Mouse (Mus musculus): Measurements from ENCODE around the gene Diexf.

Gene Diexf

DNA sequence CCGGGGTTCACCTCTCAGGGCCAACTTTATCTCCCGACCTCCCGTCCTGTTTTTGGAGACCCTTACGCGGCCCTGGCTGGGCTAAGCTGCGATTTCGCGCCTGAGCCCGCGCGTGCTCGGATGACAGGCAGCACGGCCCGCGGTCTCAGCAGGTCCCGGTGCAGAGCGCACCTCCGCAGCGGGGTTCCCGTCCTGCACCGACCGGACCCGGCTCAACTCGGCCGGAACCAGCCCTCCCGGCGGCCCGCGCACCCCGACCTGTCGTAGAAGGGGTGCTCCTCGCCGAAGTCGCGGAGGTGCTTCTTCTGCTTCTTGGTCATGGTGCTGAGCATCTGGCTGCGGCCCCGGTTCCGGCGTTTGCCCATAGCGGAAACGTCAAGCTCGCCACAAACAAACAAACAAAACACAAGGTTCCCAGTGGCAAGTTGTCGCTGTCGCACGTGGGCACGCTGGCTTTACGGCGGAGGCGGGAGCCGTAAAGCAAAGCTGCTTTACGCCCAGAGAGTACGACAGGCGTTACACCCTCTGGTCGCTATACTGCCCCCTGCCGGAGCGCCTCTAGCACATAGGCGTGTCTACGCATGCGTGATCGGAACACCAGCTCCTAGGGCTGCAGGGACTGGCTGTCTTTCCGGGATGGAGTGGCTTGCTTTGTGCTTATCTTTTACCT lies at the start of gene Diexf:
Gene Diexf, minus strand, starts transcription at position 487 of the 670 bp plus-strand sequence.
- peak; percentile 98 for DNase-seq (ENCODE audit: low spot score in 2 of 2)

DNA sequence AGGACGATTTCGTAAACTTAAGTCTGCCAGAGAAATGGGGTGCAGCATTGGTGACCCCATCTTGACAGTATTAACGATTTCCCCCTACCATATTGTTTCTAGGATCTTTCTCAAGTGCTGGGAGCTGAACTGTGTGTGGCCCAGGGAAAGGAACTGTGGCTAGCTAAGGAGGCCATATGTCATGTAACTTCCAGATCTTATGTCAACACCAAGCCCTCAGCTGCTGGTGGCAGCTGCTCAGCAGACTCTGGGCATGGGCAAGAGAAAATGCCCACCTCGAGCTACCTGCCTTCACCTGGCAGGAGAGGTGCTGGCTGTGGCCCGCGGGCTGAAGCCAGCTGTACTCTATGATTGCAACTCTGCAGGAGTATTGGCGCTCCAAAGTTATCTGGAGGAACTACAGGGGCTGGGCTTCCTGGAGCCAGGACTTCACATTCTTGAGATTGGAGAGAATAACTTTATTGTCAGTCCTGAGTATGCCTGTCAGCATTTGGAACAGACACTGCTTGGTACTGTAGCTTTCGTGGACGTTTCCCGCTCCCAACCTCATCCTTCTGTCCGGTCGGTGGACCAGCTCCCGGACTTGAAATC lies 44.2 kb upstream of the Diexf start:
- no peak for DNase-seq (ENCODE audit: low spot score in 2 of 2)

DNA sequence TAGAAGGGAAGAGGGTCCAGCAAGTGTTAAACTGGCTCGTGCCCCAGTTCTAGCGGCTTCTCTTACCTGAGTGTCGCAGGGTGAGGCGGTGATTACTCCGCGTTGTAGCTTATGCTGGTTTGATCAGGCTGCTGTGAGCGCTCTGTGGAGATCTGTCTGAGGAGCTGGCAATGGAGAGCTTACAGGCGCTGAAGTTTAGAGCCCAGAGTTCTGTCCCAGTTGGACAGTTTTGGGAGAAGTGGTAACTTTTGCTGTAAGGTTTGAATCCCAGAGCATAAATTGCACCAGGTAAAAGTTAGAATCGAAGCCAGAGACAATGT lies 43.7 kb upstream of the Diexf start:
- DNase-seq (ENCODE audit: low spot score in 2 of 2), result no peak

DNA sequence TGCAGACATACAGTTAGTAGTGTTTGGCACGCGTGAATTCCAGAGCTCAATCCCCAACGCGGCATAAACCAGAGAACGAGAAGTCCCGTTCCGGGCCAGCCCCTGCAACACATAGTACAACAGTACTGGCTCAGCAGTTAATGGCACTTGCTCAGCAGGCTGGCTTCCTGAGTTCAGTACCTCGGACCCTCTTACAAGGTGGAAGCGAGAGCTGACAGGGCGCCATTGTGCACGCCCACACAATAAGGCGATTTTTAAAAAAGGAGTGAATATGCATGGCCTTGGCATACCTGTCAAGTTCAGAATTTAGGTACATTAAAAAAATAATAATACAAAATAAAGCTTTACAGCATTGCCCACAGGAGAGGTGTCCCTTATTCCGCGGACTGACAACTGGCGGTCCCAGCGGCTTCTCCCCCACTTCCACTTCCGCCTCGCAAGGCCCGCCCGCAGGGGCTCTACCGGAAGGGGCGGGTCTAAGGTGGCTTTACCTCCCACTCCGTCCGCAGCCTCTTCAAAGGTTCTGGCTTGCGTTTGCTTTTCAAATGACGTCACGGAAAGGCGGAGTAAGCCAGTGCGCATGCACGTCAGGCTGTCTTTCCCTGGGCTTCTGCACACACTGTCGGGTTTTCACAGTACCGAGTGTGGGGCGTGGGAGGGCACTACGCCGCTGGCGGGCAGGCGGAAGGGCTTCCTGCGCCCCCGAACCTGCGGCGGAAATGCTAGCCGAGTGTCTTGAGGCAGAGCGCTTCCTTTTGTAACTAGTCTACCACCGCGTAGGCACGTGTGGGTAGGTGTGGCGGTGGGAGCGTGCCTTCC lies 43.1 kb upstream of the Diexf start:
- peak; percentile 95 to 96 for DNase-seq (ENCODE audit: low spot score in 2 of 2)

DNA sequence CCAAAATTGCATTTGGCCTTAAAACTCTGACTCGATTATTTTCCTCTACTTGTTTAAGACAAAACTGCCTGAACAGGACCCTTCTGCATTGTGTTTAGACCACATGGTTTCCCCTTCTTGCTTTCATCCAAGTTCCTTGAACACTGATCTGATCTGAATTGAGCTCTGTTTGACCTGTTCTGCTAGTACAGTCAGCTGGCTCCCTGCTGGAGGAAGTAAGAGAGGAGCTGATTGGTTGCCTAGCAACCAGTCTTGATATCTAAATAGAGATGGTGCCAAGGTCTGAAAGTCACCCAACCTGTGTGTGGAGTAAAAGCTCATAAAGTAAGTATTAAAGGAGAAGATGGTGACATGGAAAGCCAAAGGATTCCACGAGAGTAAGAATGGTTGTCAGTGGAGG lies 39.8 kb upstream of the Diexf start:
- no peak for DNase-seq (ENCODE audit: low spot score in 2 of 2)

DNA sequence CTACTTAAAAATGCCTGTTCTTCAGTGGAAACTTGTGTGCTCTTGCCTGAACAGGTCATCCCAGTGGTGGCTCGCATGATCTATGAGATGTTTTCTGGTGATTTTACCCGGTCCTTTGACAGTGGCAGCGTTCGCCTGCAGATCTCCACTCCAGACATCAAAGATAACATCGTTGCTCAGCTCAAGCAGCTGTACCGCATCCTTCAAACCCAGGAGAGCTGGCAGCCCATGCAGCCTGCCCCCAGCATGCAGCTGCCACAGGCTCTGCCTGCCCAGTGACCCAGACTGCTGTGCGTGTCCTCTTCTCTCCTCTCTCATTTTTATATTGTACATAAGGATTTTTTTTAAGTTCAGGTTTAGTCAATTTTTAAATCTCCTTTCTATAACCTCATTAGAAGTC lies 39.2 kb upstream of the Diexf start:
- no peak for DNase-seq (ENCODE audit: low spot score in 2 of 2)

DNA sequence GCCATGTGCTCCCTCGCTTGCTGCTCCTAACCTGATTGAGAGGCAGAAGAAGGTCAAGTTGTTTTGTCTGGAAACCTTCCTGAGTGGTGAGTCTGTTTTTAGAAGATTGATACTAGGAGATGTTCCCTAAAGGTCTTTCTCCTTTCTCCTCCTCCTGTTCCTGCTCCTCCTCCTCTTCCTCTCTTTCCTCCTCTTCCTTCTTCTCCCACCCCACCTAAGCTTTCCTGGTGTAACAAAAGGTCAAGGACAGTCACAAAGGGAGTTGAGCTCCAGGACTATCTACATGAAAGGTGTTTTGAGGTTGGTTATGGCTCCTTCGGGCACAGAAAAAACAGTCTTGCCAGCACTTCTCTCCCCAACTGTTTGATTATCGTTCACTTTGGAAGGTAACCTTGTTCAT lies 37.7 kb upstream of the Diexf start, which contains the start of gene A130010J15Rik:
Gene A130010J15Rik, plus strand, starts transcription at position 301 of the 400 bp plus-strand sequence.
- DNase-seq (ENCODE audit: low spot score in 2 of 2), result no peak

DNA sequence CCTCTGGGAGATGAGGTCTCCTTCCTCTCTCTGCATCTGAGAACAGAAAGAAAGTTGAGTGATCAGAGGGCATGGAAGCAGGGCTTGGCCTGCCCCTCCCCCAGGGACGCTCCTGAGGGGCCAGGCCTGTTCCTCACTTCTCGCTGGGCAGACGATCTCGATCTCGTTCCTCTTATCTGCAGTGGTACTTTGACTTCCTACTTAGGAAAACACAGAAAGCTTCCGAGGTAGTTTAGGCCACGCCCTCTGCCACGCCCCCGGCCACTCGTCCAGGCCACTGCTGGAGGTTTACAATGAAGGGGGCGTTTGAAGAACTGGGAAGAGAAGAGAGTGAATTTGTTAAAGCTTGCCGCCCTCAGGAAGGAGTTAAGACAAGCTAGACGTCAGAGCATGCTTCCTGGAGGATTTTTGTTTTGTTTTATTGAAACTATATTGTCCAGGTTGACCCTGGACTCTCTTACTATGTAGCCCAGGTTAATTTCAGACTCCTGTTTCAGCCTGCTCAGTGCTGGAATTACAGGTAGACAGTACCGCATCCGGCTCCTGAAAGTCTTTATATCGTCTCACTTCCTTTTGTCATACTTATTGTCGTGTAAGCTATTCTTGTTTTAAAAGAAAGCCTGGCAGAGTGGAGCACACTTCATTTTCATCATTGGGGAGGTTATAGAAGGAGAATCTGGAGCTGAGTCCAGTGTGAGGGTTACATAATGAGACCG lies 30.4 kb upstream of the Diexf start:
- DNase-seq (ENCODE audit: low spot score in 2 of 2), result no peak

DNA sequence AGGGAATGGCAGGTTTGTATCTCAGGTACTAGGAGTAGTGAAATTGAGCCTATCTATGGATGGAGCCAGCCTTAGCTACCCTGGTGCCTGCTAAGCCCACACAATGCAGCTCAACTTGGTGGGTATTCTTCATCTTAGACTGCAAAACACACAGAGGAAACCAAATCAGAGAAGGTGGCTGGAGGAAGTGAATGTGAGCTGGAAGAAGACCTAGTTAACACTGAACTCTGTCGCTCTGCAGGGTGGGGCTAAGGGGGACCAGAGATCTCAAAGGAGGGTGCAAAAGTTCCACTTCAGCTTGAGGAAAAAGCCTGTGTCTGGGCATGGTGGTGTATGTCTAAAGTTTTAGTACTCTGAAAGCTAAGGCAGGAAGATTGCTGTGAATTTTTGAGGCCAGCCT lies 29.5 kb upstream of the Diexf start:
- DNase-seq (ENCODE audit: low spot score in 2 of 2), result no peak

DNA sequence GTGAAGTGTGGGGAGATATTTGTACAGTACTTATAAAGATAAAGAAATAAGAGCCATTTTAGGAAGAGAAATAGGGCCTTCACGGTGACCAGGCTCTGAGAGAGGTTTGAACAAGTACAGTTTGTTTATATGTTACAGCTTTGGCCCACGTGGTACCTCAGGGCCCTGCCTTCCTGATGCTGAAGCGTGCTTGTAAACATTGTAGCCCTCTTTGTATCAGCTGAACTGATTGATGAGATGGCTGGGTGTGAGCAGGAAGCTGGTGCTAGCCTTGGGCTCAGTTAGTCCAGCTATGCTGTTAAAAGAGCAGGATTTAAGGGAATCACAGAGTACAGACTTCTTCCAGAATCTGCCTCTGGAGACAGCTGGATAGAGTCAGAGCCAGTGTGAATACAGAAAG lies 29.1 kb upstream of the Diexf start:
- DNase-seq (ENCODE audit: low spot score in 2 of 2), result no peak

DNA sequence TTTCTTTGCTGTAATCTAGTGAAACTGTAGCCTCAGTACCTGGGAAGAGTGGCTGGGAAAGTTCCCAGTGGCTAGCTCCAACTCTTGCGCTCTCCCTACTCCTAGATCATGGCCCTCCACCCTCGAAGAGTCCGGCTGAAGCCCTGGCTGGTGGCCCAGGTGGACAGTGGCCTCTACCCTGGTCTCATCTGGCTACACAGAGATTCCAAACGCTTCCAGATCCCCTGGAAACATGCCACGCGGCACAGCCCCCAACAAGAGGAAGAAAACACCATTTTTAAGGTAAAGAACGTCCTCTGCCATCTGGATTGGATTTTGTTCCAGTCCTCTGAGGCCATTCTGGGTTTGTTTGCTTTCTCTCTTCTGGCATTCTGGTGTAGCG lies 27.0 kb upstream of the Diexf start:
- no peak for DNase-seq (ENCODE audit: low spot score in 2 of 2)

DNA sequence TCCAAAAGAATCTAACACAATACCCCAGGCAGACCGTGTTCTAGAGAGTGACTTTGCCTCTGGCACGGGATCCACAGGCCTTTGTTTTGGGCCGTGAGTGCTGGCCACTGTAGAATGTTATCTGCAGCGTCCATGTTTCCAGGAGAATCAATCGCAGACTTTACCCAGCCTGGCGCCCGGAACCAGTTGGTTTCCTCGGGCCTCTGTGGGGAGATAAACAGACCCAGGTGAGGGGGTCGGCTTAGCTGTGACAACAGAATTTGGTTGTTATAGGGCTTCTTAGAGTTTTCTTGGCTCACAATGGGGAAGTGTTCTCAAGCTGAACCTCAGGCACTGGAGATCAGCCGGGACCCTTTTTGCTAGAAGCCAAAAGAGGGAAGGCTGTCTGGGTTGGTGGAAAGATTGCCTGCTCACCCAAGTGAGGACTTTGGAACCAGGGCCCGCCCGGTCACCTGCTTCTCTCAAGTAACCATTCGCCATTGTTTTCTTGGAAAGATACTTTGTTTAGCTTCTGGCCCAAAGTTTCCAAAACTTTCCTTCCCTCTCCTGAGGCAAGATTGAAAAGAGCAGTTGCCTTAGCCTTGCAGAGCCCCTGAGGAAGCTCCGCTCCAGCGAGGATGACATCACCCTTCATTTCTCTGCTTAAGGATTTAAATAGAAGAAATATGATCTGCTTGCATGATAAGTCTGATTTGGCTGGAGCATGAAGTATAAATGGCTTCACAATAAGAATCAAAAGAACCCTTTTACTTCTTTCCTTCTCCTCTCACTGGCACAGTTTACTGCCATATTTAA lies 26.4 kb upstream of the Diexf start:
- no peak for DNase-seq (ENCODE audit: low spot score in 2 of 2)

DNA sequence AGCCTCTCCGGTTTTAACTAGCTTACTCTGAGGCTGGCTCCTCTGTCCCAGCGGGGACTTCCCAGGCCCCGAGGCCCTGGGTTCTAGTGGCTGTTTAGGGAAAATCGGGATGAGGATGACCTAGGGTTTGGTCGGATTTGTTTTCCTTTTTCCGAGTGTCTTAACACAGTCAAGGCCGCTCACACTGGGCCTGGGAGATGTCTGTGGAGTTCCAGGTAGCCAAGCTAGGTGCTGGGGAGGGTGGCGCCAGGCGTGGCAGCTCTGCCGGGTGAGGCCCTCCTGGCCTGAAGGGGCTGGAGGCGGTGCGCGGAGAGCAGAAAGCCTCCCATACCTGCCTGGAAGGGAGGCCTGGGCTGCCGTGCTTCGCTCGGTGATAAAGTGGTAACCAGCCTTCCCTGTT lies 23.5 kb upstream of the Diexf start:
- no peak for DNase-seq (ENCODE audit: low spot score in 2 of 2)

DNA sequence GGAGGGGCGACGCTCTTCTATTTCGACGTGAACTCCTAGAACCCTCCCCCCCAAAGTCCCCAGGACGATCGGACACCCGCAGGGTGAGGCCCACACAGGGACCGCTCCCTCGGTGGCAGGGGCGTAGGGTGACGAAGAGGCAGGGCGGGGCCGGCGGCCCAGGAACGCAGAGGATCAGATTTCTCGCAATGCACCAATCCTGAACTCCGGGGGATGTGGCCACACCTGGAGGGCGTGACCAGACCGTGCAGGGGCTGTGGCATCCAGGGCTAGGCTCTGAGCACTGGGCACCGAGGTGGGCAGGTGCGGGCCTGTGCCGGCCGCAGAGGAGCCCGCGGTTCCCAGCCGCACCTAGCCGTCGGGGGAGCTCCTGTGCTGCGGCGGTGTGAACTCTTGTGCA lies 22.8 kb upstream of the Diexf start, which contains the start of gene Irf6:
Gene Irf6, plus strand, starts transcription at position 240 of the 400 bp plus-strand sequence.
- DNase-seq (ENCODE audit: low spot score in 2 of 2), result no peak

DNA sequence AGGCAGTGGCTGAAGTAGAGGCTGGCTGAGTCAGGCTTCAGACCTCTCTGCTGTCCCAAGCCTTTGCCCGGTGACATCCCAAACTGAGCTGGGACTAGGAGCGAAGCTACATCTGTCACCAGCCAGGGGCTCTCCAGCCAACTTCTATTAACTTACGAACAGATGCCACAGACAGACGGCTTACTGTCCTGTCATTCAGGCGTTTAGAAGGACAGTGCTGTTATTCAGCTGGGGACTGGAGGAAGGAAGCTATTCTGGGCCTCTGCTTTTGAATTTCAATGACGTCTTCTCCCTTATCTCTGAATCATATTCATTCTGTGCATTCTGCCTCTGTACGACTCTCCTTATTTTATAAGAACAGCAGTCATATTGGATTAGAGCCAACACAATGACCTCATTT lies 21.1 kb upstream of the Diexf start:
- DNase-seq (ENCODE audit: low spot score in 2 of 2), result peak in 1 of 2 experiments; percentile 17

DNA sequence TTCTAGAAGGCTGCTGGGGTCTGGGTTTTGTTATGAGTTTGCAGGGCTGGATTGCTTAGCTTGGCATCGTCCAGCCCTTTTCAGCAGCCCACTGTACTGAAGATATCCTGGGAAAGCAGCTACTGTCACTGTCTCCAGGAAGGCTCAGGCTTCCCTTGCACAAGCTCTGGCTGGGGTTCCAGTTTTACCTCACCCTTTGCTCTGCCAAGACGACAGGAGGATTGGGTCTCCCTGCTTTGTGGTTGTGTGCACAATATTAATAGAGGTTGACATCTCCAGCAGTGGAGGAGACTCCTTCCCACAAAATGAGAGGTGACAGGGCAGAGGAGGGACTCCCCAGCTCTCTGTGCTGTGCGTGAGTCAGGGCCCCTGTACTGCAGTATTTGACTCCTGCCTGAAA lies 19.2 kb upstream of the Diexf start:
- no peak for DNase-seq (ENCODE audit: low spot score in 2 of 2)

DNA sequence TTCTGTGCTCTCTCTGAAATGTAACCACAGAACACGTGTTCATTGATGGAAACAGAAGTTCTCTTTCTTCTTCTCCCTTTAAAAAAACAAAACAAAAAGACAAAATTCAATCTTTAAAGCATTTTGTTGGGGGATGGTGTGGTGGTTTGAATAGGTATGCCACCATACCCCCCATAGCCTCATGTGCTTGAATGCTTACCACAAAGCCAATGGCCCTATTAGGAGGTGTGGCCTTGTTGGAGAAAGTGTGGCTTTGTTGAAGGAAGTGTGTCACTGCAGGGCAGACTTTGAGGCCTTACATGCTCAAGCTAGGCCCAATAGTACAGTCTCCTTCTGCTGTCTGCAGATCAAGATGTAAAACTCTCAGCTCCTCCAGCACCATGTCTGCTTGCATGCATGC lies 16.3 kb upstream of the Diexf start:
- no peak for DNase-seq (ENCODE audit: low spot score in 2 of 2)

DNA sequence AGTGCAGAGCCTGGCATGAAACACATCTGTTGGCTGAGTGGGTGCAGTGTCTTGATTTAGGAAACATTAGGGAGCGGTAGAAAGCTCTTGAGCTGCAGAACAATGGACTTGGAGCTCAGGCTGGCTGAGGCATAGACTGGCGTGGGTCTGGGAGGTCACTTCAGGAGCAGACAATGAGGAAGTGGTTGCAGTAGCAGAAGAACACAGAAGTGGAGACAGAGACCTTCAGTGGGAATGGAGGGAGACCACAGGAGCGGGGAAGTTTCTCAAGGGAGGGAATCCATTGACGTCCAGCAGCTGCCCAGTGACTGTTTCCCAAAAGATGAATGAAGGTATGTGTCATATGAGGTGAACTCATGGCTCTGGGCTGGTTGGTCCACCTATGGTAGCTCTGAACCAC lies 15.0 kb upstream of the Diexf start:
- DNase-seq (ENCODE audit: low spot score in 2 of 2), result no peak

DNA sequence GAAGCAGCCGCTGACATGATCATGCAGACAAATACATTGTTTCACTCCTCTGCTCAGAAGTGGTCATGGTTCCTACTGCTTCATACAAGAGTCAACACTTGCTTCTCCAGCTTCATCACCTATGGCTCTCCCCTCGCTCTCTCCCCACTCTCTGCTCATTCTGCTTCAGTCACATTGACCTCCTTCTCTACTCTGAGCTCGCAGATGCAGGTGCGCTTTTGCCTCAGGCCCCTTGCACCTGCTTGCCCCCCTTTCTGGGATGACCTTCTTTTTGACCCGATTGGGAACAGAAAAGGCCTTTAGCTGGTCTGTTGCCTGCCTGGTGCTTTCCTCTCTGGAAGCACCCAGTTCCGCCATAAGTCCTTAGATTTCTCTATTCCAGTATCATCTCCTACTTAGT lies 14.4 kb upstream of the Diexf start:
- no peak for DNase-seq (ENCODE audit: low spot score in 2 of 2)

DNA sequence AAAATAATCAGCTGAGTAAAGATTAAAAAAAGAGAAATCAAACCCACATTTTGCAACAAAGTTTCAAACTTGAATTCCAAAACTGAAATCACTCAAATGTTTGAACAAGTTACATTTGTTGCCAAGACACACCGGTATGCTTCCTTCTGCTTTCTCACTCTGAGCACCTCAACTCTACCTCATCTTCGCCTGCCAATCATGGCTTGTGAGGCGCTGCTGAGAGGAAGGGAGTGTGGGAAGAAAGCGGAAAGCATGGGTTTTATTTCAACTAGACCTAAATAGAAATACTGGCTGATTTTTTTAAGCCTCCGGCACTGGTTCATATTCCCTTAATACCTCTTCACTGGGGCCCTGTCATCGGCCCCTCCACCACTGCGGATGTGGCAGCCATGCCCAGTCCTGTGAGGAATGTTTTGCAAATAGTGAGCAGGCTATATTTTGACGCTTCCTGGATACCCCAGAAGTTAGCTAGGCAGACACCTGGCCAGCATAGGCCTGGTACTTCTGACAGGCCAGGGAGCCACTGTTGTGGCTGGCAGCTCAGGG lies 12.5 kb upstream of the Diexf start:
- DNase-seq (ENCODE audit: low spot score in 2 of 2), result no peak

DNA sequence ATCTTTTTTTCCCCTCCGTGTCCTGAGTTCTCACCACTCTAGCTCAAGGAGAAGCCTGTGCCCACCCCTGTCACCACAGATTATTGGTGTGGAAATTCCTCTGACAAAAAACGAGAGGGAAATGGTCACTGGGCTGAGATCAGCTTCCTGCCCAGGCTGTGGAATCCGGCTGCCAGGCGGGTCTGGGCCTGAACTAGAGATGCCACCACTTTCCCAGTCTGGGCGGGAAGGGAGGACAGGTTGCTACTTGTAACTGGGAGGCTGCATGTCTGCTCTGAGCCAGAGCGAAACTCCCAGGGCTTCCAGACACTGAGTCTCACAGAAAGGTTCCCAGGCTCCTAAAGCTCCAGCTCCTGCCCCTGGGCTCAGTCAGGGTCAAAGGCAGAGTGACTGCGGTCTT lies 11.0 kb upstream of the Diexf start:
- DNase-seq (ENCODE audit: low spot score in 2 of 2), result no peak
